Mouse (Mus musculus): ENCODE results near the gene Trim9.

DNA sequence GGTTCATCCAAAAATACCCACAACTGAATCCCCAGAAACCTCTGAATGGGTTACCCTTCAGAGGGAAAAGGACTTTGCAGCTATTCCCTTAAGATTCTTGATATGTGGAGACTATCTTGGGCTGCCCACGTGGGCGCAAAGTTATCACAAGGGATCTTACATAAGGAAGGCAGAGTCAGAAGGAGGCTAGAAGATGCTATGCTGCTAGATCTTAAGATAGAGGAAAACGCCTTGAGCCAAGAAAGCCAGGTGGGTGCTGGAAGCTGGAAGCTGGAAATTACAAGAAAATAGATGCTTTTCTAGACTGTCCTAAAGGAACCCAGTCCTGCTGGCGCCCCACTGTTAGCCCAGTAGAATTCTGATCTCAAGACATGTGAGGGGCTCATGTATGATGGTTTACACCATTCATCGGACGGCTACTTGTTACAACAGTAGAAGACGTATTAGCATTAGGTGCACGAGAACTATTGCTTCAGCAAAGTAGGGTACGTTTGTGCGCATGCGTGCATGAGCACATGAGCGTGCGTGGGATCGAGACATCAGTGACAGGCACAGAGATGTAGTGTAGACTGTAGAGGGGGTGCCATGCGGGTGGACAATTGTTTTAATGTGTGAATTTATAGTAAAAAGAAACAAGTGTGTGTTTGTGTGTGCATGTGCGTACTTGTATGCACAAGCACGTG lies 85.0 kb downstream of the Trim9 start:
- TF ChIP-seq GATA1 (IDR thresholded peaks at IDR 0.05; ENCODE audit: low read length) (no peak), TAL1 (IDR thresholded peaks at IDR 0.05; ENCODE audit: low read length) (no peak)
